Mouse (Mus musculus) kidney, postnatal 0 days (tissue): ENCODE measurements around the gene Tex9. TPM values are rescaled to one million over a fixed set of nuclear protein-coding genes. Genes with fewer than 3 reads are reported as not detected.

ENCODE experiments used
- ATAC-seq: fragments of 200-750 bp; cut with Nextera tagmentation; replicated peaks from 2 replicates; pipeline ENCODE4 v1.8.0; 2017; ENCODE audit warnings: low read depth, moderate number of reproducible peaks, moderate TSS enrichment, moderate library complexity; ENCODE audit not compliant: low FRiP score
- DNase-seq: peaks from one replicate; pipeline ENCODE4 v3.0.0-alpha.2; 2016; ENCODE audit warnings: low spot score
- H3K27ac ChIP-seq: fragments of 300-500 bp; sonication (generic); 2 replicates; pipeline ENCODE4 v1.5.1; 2014; ENCODE audit warnings: mild to moderate bottlenecking
- H3K27me3 ChIP-seq: fragments of 300-500 bp; sonication (generic); 2 replicates; pipeline ENCODE4 v1.6.1; 2014; ENCODE audit warnings: low read length, mixed read lengths; ENCODE audit not compliant: insufficient read depth
- H3K36me3 ChIP-seq: fragments of 300-500 bp; sonication (generic); 2 replicates; pipeline ENCODE4 v1.6.1; 2014; ENCODE audit warnings: low read length, mixed read lengths; ENCODE audit not compliant: insufficient read depth
- H3K4me1 ChIP-seq: fragments of 300-500 bp; sonication (generic); replicated peaks from 2 replicates; pipeline ENCODE4 v1.6.1; 2014; ENCODE audit warnings: antibody characterized with exemption, low read length, mixed read lengths; ENCODE audit not compliant: insufficient read depth
- H3K4me2 ChIP-seq: fragments of 300-500 bp; sonication (generic); 2 replicates; pipeline ENCODE4 v1.6.1; 2014; ENCODE audit warnings: mild to moderate bottlenecking, low read length, moderate library complexity, mixed read lengths
- H3K4me3 ChIP-seq: fragments of 300-500 bp; sonication (generic); replicated peaks from 2 replicates; pipeline ENCODE4 v1.5.1; 2014; ENCODE audit warnings: low read depth, low read length
- H3K9ac ChIP-seq: fragments of 300-500 bp; sonication (generic); 2 replicates; pipeline ENCODE4 v1.6.1; 2014; ENCODE audit warnings: low read depth, low read length
- H3K9me3 ChIP-seq: fragments of 300-500 bp; sonication (generic); replicated peaks from 2 replicates; pipeline ENCODE4 v1.6.1; 2016; ENCODE audit warnings: low read length, inconsistent platforms, mixed read lengths
- CTCF ChIP-seq: IDR thresholded peaks from 2 replicates; pipeline ENCODE4 v1.5.1; 2016; ENCODE audit warnings: antibody characterized with exemption, low read depth, mild to moderate bottlenecking, moderate library complexity
- WGBS: fragments of 180-500 bp; shearing (Covaris S2); extraction: QIAGEN DNeasy Blood & Tissue Kit; methylation state at CpG from one replicate; pipeline ENCODE4 v1.1.7; 2014; 5-methylcytosine and 5-hydroxymethylcytosine counted together
- polyA plus RNA-seq: library from polyadenylated mRNA; unstranded; fragments of >200 nt; fragmentation: Nextera tagmentation; extraction: Ambion mirVana; gene quantifications from 2 replicates; pipeline ENCODE4 v1.2.1, GENCODE M21; 2015

Tex9 gene
- polyA plus RNA-seq, 1 experiment from 2014 or later = 25.9 TPM

- TF ChIP-seq CTCF = no peak
- no peak for DNase-seq
- H3K9ac ChIP-seq = no peak overlapping the region
- H3K27ac ChIP-seq = no peak overlapping the region
- no peak overlapping the region for H3K4me3 ChIP-seq
- H3K9me3 ChIP-seq = no peaks in the 10 kb centered on the region
- no peak overlapping the region for H3K4me2 ChIP-seq
- no peaks in the 10 kb centered on the region for H3K27me3 ChIP-seq
- no peaks in the 10 kb centered on the region for H3K36me3 ChIP-seq
- ATAC-seq = no peak
- no peaks in the 10 kb centered on the region for H3K4me1 ChIP-seq
These were observed 27.2 kb upstream of the Tex9 start for GRCm38 (mm10) chr9:72519246-72519645.

DNA sequence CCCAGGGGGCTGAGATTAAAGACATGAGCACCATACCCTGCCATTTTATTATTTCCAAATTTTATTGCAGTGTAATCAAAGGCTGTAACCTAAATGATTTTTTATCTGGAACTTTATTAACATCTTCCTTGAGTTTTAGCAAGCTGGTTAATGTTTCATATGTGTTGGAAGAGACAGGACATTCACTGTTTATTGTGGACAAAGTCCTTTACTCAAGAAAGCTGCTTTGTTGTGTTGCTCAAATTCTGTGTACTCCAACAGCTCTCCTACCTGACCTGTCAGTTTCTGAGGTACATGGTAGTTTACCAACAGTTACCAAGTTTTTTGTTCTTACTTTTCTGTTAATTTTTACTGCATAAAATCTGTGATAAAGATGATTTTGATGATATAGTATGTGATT, 23.4 kb upstream of the Tex9 start:
- H3K27ac ChIP-seq = no peak overlapping the region
- DNase-seq (no peak), ATAC-seq (no peak)
- H3K9me3 ChIP-seq = no peaks in the 10 kb centered on the region
- H3K4me1 ChIP-seq = no peaks in the 10 kb centered on the region
- H3K27me3 ChIP-seq = no peaks in the 10 kb centered on the region
- H3K4me2 ChIP-seq = no peak overlapping the region
- no peak overlapping the region for H3K9ac ChIP-seq
- no peak for TF ChIP-seq CTCF
- no peak overlapping the region for H3K4me3 ChIP-seq
- H3K36me3 ChIP-seq = no peaks in the 10 kb centered on the region

DNA sequence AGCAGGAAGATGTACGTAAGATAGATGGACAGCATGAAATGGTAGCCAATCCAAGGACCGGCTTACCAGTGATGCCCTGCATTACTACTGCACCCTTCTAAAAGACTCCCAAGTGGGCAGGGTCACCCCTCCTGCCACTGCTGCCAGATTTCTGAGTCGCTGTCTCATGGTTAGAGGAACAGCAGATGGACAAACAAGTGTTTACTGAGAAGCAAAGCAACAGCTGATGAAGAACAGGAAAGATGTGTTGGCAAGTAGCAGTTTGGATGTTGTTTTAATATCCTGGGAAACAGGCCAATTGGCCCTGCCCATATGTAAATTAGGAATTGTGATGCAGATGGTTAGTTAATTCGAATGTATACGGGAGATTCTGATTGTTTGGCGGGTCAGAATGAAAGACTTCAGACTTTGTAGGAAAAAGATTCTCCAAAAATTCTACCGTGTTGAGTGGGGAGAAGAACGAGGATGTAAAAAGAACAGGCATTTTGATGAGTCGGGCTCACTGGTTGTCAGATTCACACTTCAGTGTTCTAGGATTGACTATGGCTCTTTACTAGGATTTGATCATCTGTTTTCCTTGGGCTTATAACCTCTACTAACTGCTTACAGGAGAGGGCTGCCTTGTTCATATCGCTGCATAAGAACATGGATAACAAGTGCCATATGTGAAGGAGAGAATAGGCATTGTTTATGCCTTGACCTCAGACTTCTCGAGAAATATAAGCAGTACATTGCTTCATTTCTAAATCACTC, 20.4 kb upstream of the Tex9 start:
- H3K4me3 ChIP-seq = no peak overlapping the region
- H3K27ac ChIP-seq = no peak overlapping the region
- TF ChIP-seq CTCF = no peak
- H3K9me3 ChIP-seq = no peaks in the 10 kb centered on the region
- H3K4me2 ChIP-seq = no peak overlapping the region
- ATAC-seq (no peak), DNase-seq (no peak)
- H3K9ac ChIP-seq = no peak overlapping the region
- no peaks in the 10 kb centered on the region for H3K4me1 ChIP-seq
- H3K27me3 ChIP-seq = no peaks in the 10 kb centered on the region
- H3K36me3 ChIP-seq = no peaks in the 10 kb centered on the region
- WGBS = 66% methylated on average over 11 of the region's 11 CpGs

DNA sequence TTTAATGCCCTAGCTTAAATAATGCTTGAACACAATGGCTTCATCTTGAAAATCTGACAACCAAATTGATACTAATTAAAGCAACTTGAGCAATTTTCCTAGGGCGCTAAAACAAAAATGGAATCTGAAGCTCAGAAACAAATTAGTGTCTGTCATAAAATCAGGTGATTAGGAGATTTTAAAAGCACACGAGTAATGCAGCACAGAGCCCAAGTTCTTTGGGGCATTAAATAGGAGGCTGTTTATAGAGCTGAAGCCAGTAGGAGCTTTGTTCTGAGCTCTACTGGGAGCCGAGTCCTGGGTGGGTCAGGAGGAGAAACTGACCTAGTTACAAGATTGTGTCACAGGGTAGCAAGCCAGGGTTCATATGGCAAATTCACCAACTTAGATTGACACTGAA, 5.2 kb upstream of the Tex9 start:
- Histone ChIP-seq H3K4me3 (no peak overlapping the region), H3K27me3 (no peaks in the 10 kb centered on the region), H3K4me1 (peaks cover 3% of the 10 kb centered on the region), H3K36me3 (no peaks in the 10 kb centered on the region), H3K9me3 (no peaks in the 10 kb centered on the region), H3K4me2 (no peak overlapping the region), H3K9ac (no peak overlapping the region), H3K27ac (no peak overlapping the region)
- WGBS = 72% methylated on average over 3 of the region's 3 CpGs
- DNase-seq (no peak), ATAC-seq (no peak)
- TF ChIP-seq CTCF = no peak

- H3K4me1 ChIP-seq = peaks cover 4% of the 10 kb centered on the region
- no peak overlapping the region for H3K4me2 ChIP-seq
- H3K9ac ChIP-seq = no peak overlapping the region
- H3K36me3 ChIP-seq = no peaks in the 10 kb centered on the region
- no peak overlapping the region for H3K27ac ChIP-seq
- H3K9me3 ChIP-seq = no peaks in the 10 kb centered on the region
- TF ChIP-seq CTCF = no peak
- DNase-seq = no peak
- 66% methylated on average over 2 of the region's 2 CpGs for WGBS
- no peaks in the 10 kb centered on the region for H3K27me3 ChIP-seq
- no peak overlapping the region for H3K4me3 ChIP-seq
- no peak for ATAC-seq
These were observed 4.7 kb upstream of the Tex9 start for GRCm38 (mm10) chr9:72496691-72497090.

DNA sequence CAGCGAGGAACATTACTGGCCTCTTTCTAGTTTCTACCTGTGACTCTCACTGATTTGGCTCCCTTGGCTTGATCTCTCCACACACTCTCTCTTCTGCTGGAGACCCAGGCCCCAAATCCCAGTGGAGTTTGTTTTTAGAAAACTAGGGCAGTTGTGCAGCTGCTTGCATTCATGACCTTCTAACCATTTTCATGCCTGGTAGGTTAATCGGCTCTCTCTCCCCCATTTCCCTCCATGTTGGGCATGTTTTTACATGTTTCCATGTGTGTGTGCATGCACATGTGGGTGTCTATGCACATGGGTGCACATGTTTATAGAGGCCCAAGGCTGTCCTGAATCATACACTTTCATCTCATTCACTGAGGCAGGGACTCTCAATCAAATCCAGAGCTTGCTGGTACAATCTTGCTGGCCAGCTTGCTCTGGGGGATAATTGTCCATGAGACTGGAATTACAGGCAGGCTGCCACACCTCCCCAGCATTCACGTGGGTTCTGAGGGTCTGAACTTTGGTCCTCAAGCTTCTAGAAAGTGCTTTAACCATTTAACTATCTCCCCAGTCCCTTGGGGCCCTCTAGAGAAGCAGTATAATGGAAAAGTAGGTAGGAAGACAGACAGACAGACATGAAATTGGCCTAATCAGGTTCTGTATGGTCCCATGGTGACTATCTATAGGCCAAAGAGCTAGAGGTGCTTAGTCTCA, 2.1 kb upstream of the Tex9 start:
- no peak overlapping the region for H3K27ac ChIP-seq
- no peak overlapping the region for H3K4me3 ChIP-seq
- no peak overlapping the region for H3K4me2 ChIP-seq
- 81% methylated on average over 3 of the region's 3 CpGs for WGBS
- no peak for TF ChIP-seq CTCF
- H3K4me1 ChIP-seq = peaks cover 12% of the 10 kb centered on the region
- ATAC-seq (no peak), DNase-seq (no peak)
- no peaks in the 10 kb centered on the region for H3K27me3 ChIP-seq
- H3K9ac ChIP-seq = no peak overlapping the region
- no peaks in the 10 kb centered on the region for H3K36me3 ChIP-seq
- no peaks in the 10 kb centered on the region for H3K9me3 ChIP-seq
